18 mouse cellular contexts compared by ENCODE assay signal in the genomic region with DNA sequence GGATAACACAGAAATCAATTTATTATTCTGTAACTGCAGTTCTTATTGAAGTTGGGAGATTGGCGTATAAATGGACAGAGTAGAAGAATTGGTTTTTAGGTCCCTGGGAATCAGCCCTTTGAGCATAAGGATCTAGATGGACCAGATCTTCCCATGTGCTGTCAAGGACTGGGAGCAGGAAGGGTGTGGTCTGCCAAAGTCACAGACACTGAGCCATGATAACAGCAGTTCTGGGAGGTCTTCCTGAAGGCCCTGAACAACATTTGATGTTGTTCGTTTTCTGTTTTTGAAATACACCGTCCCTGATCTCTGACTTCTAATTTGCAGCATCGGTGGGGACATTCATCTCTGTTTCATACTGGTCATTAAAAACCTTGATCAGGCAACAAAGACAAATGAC.
DNase-seq lines count a peak whose midpoint lies in the region; ATAC-seq and TF ChIP-seq lines count a peak whose summit lies in the region.
"Had no signal": no experiment of that assay in that cellular context is flagged by ENCODE, and none has a peak within 500 bp of the region (broad histone marks: within the 10 kb centered on the region; RNA-seq: fewer than 3 reads in every experiment).

No protein-coding gene starts in this region.

- no peak for DNase-seq in heart, postnatal 36 days
- peak; percentile 69 for DNase-seq in MEL (ENCODE audit: low read depth, low spot score)
- DNase-seq in embryonic facial prominence, embryonic 10.5 days (ENCODE audit: low spot score): no peak
- DNase-seq: cerebellum, adult 11 months; gastrocnemius, adult 2 months; heart, adult 2 months; heart, postnatal 4 days; right cerebral cortex, adult 18-20 months had no signal

- TF ChIP-seq EP300 in MEL (IDR thresholded peaks at IDR 0.05; ENCODE audit: low read depth in 1 of 2, low read length in 2 of 2): peak; percentile 83 to 85

- H3K4me2 ChIP-seq in heart, embryonic 12.5 days: no peak overlapping the region
- peak overlapping the region; percentile 39; the same call in 1 of the 2 replicates for H3K4me2 ChIP-seq in liver, embryonic 15.5 days
- no peak overlapping the region for H3K4me2 ChIP-seq in hindbrain, embryonic 13.5 days
- H3K4me2 ChIP-seq: embryonic facial prominence, embryonic 15.5 days; forebrain, embryonic 15.5 days; limb, embryonic 12.5 days had no signal

- TF ChIP-seq RAD21 in MEL (IDR thresholded peaks at IDR 0.05; ENCODE audit: low read depth, low read length): no peak

- H3K79me2 ChIP-seq in MEL (ENCODE audit: control insufficient read depth, insufficient read depth, low read length, poor library complexity): no peaks in the 10 kb centered on the region

- no peak overlapping the region for H3K4me3 ChIP-seq in heart, embryonic 12.5 days
- H3K4me3 ChIP-seq in MEL (ENCODE audit: control insufficient read depth in 1 of 2, insufficient read depth in 1 of 2, low read depth in 2 of 2, low read length in 2 of 2): 0 out of 4 replicates have a peak overlapping the region, but pooled peaks of 1 of the 2 experiments have one; percentile 18
- H3K4me3 ChIP-seq in liver, embryonic 15.5 days (replicated peaks): no peak overlapping the region
- H3K4me3 ChIP-seq in hindbrain, embryonic 13.5 days: no peak overlapping the region
- no peak overlapping the region for H3K4me3 ChIP-seq in embryonic facial prominence, embryonic 10.5 days
- H3K4me3 ChIP-seq: embryonic facial prominence, embryonic 15.5 days; forebrain, embryonic 15.5 days; gastrocnemius, adult 2 months; heart, adult 2 months; limb, embryonic 12.5 days; midbrain, embryonic 10.5 days had no signal

- H3K9ac ChIP-seq in heart, embryonic 12.5 days: no peak overlapping the region
- H3K9ac ChIP-seq in MEL (ENCODE audit: control insufficient read depth, low read depth, low read length, poor library complexity, severe bottlenecking): no peak overlapping the region
- peak overlapping the region; percentile 2; the same call in 1 of the 2 replicates for H3K9ac ChIP-seq in liver, embryonic 15.5 days
- no peak overlapping the region for H3K9ac ChIP-seq in hindbrain, embryonic 13.5 days
- H3K9ac ChIP-seq: embryonic facial prominence, embryonic 15.5 days; forebrain, embryonic 15.5 days; limb, embryonic 12.5 days had no signal

- TF ChIP-seq POLR2A in MEL (IDR thresholded peaks at IDR 0.05; ENCODE audit: control insufficient read depth in 1 of 2, insufficient read depth in 1 of 2, low read depth in 1 of 2, low read length in 2 of 2, poor library complexity in 1 of 2): no peak

- intact Hi-C loops in heart, postnatal 36 days (cut with DNase I): no loop called here

- H3K36me3 ChIP-seq in heart, embryonic 12.5 days: no peaks in the 10 kb centered on the region
- peaks cover 0 to 11% of the 10 kb centered on the region in 2 experiments; a peak in 2 of 4 replicates for H3K36me3 ChIP-seq in MEL (ENCODE audit: control insufficient read depth in 1 of 2, insufficient read depth in 2 of 2, low read length in 2 of 2)
- no peaks in the 10 kb centered on the region for H3K36me3 ChIP-seq in liver, embryonic 15.5 days (replicated peaks)
- no peaks in the 10 kb centered on the region for H3K36me3 ChIP-seq in hindbrain, embryonic 13.5 days
- no peaks in the 10 kb centered on the region for H3K36me3 ChIP-seq in embryonic facial prominence, embryonic 10.5 days (replicated peaks)
- H3K36me3 ChIP-seq: embryonic facial prominence, embryonic 15.5 days; forebrain, embryonic 15.5 days; limb, embryonic 12.5 days; midbrain, embryonic 10.5 days had no signal

- TF ChIP-seq CTCF in MEL (IDR thresholded peaks at IDR 0.05 in 2 of 3, conservative IDR thresholded peaks at IDR 0.05 in 1 of 3; ENCODE audit: control insufficient read depth in 1 of 3, insufficient read depth in 1 of 3, low read depth in 2 of 3, low read length in 3 of 3, poor library complexity in 1 of 3, severe bottlenecking in 1 of 3): no peak

- no peaks in the 10 kb centered on the region for H3K27me3 ChIP-seq in heart, embryonic 12.5 days (replicated peaks)
- no peaks in the 10 kb centered on the region for H3K27me3 ChIP-seq in MEL (ENCODE audit: control insufficient read depth in 1 of 2, insufficient read depth in 2 of 2, low read length in 2 of 2)
- no peaks in the 10 kb centered on the region for H3K27me3 ChIP-seq in liver, embryonic 15.5 days
- no peaks in the 10 kb centered on the region for H3K27me3 ChIP-seq in hindbrain, embryonic 13.5 days
- H3K27me3 ChIP-seq in embryonic facial prominence, embryonic 10.5 days (replicated peaks; ENCODE audit: low read depth, poor library complexity, severe bottlenecking): no peaks in the 10 kb centered on the region
- H3K27me3 ChIP-seq: embryonic facial prominence, embryonic 15.5 days; forebrain, embryonic 15.5 days; limb, embryonic 12.5 days had no signal

- peaks cover 15% of the 10 kb centered on the region for H3K4me1 ChIP-seq in heart, embryonic 12.5 days (replicated peaks)
- peaks cover 4 to 12% of the 10 kb centered on the region in 2 experiments; a peak in 3 of 4 replicates for H3K4me1 ChIP-seq in MEL (ENCODE audit: control insufficient read depth in 1 of 2, insufficient read depth in 2 of 2, low read length in 2 of 2)
- peaks cover 32% of the 10 kb centered on the region for H3K4me1 ChIP-seq in liver, embryonic 15.5 days (replicated peaks)
- no peaks in the 10 kb centered on the region for H3K4me1 ChIP-seq in hindbrain, embryonic 13.5 days (replicated peaks)
- H3K4me1 ChIP-seq in embryonic facial prominence, embryonic 10.5 days: peaks cover 35% of the 10 kb centered on the region
- H3K4me1 ChIP-seq: forebrain, embryonic 15.5 days; limb, embryonic 12.5 days; midbrain, embryonic 10.5 days had no signal

- WGBS in heart, embryonic 12.5 days: 75% methylated on average over 4 of the region's 4 CpGs
- WGBS in liver, embryonic 15.5 days (ENCODE audit: insufficient replicate concordance): 18% methylated on average over 4 of the region's 4 CpGs
- 81% methylated on average over 4 of the region's 4 CpGs for WGBS in hindbrain, embryonic 13.5 days
- 91% methylated on average over 4 of the region's 4 CpGs for WGBS in embryonic facial prominence, embryonic 10.5 days

- no peak overlapping the region for H3K27ac ChIP-seq in heart, embryonic 12.5 days (ENCODE audit: poor library complexity, severe bottlenecking)
- peak overlapping the region; percentile 11; the same call in 1 of the 2 replicates for H3K27ac ChIP-seq in MEL (ENCODE audit: control insufficient read depth, low read depth, low read length)
- H3K27ac ChIP-seq in liver, embryonic 15.5 days (replicated peaks): peak overlapping the region; percentile 69
- no peak overlapping the region for H3K27ac ChIP-seq in hindbrain, embryonic 13.5 days
- H3K27ac ChIP-seq in embryonic facial prominence, embryonic 10.5 days (replicated peaks): no peak overlapping the region
- H3K27ac ChIP-seq: embryonic facial prominence, embryonic 15.5 days; forebrain, embryonic 15.5 days; gastrocnemius, adult 2 months; heart, adult 2 months; limb, embryonic 12.5 days; midbrain, embryonic 10.5 days had no signal

- ATAC-seq in heart, embryonic 12.5 days (ENCODE audit: insufficient number of reproducible peaks, low FRiP score): peak; percentile 73; the same call in 1 of the 2 replicates
- peak; percentile 97 for ATAC-seq in erythroblast, adult 5-6 weeks (replicated peaks; ENCODE audit: low FRiP score, poor library complexity, severe bottlenecking)
- peak; percentile 98 for ATAC-seq in liver, embryonic 15.5 days (ENCODE audit: insufficient read depth)
- ATAC-seq in frontal cortex, adult (ENCODE audit: low TSS enrichment): no peak
- no peak for ATAC-seq in hindbrain, embryonic 13.5 days (ENCODE audit: low FRiP score)
- ATAC-seq: forebrain, embryonic 15.5 days; lung, postnatal 0 days had no signal

- no peaks in the 10 kb centered on the region for H3K9me3 ChIP-seq in heart, embryonic 12.5 days (replicated peaks)
- no peaks in the 10 kb centered on the region for H3K9me3 ChIP-seq in MEL (replicated peaks; ENCODE audit: insufficient read depth, low read length)
- H3K9me3 ChIP-seq in liver, embryonic 15.5 days (replicated peaks): no peaks in the 10 kb centered on the region
- H3K9me3 ChIP-seq in hindbrain, embryonic 13.5 days: no peaks in the 10 kb centered on the region
- no peaks in the 10 kb centered on the region for H3K9me3 ChIP-seq in embryonic facial prominence, embryonic 10.5 days
- H3K9me3 ChIP-seq: embryonic facial prominence, embryonic 15.5 days; forebrain, embryonic 15.5 days; limb, embryonic 12.5 days; midbrain, embryonic 10.5 days had no signal

TF ChIP-seq in MEL, 35 proteins besides CTCF, POLR2A, EP300 and RAD21:
- TF ChIP-seq GABPA (IDR thresholded peaks at IDR 0.05; ENCODE audit: low read depth, low read length) (no peak), RCOR1 (IDR thresholded peaks at IDR 0.05; ENCODE audit: low read depth, low read length) (0 out of 2 replicates have a peak, but pooled peaks have one; percentile 19), UBTF (IDR thresholded peaks at IDR 0.05; ENCODE audit: borderline replicate concordance, insufficient read depth, low read depth, low read length) (no peak), SMC3 (IDR thresholded peaks at IDR 0.05; ENCODE audit: low read depth, low read length) (no peak), GATA1 (IDR thresholded peaks at IDR 0.05; ENCODE audit: low read depth, low read length) (peak; percentile 72), TAL1 (IDR thresholded peaks at IDR 0.05; ENCODE audit: low read length) (peak; percentile 65), MYC (IDR thresholded peaks at IDR 0.05; ENCODE audit: low read depth, low read length) (0 out of 2 replicates have a peak, but pooled peaks have one; percentile 54), TCF12 (IDR thresholded peaks at IDR 0.05; ENCODE audit: low read depth, low read length) (peak; percentile 74), ETS1 (IDR thresholded peaks at IDR 0.05; ENCODE audit: low read depth, low read length) (peak; percentile 17; the same call in 1 of the 2 replicates)

Comparison
In these comparisons a context has a peak if more than half of its experiments do, and no peak if none do; other contexts are left out.
1. ATAC-seq: peak in heart, embryonic 12.5 days (single experiment), erythroblast, adult 5-6 weeks (single experiment) and liver, embryonic 15.5 days (single experiment); none in frontal cortex, adult (single experiment) and hindbrain, embryonic 13.5 days (single experiment).
2. H3K27ac ChIP-seq: peak in MEL (single experiment) and liver, embryonic 15.5 days (single experiment); none in heart, embryonic 12.5 days (single experiment), hindbrain, embryonic 13.5 days (single experiment) and embryonic facial prominence, embryonic 10.5 days (single experiment).